Mouse (Mus musculus): ENCODE measurements around the gene Gmnn.

Gmnn gene

DNA sequence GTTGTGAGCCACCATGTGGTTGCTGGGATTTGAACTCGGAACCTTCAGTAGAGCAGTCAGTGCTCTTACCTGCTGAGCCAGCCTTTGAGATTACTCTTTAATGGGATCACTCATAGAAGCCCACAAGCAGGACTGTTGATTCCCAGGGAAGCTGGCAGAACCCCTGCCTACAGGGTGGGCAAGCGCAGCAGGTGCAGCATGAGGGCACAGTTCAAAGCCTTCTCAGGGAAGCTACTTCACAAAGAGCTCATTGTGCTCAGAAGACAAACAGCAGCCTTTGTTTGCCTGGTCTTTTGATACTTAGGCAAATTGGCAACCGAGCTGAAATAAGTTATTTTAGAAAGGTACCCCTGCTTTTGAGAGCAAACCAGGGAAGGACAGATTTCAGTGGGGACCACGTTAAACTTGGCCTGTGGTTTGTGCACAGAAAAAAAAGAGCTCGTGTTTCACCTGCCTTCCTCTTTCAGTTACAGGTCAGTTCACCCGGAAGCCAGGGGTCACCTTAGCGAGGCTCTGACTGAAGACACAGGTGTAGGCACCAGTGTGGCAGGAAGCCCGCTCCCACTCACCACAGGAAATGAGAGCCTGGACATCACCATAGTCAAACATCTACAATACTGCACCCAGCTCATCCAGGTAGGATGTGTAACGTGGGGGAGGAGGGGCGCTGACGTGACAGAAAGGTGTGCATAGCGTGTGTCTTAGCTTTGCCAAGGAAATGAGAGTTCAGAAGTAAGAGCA, 51.9 kb downstream of the Gmnn start:
- no peak for DNase-seq (ENCODE audit: low spot score)

DNA sequence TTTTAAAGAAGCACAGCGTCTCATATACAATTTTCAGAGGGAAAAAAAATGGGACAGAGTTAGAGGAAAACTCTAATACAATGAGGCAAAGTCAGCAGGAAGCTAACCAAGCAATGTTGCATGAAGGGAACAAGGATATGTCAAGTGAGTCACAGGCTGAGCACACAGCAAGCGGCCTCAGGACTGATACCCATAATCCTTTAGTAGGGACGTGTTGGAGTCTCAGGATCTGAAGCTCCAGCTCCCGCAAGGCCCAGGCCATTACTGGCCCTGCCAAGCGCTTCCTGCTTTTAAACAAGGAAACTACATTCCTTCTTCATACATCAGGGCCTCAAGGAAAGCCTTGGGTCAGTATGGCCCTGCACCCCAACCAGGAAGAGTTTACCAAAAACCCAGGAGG, 59.6 kb downstream of the Gmnn start:
- no peak for DNase-seq (ENCODE audit: low spot score)
